Mouse (Mus musculus) heart, postnatal 4 days (tissue): ENCODE measurements at regions not wholly inside any gene's neighbourhood (a gene's known extent, or its start where the extent isn't known, plus 50 kb on each side); places are given as distances from the start of the nearest gene placed in this dataset.
"Not testable (repeated sequence)": the region's sequence is repeated elsewhere in the genome, so short reads cannot be mapped to it uniquely, and the experiment has no call there.

ENCODE experiments used
- DNase-seq: peaks from one replicate; pipeline ENCODE4 v3.0.0; 2021

GRCm38 (mm10) chr10:45859137-45859536, 281.5 kb downstream of the Hace1 start:
- no peak for DNase-seq

GRCm38 (mm10) chr10:45859909-45860308, 282.3 kb downstream of the Hace1 start:
- no peak for DNase-seq

GRCm38 (mm10) chr10:45860696-45861095, 283.1 kb downstream of the Hace1 start:
- no peak for DNase-seq

- DNase-seq = no peak
Observed at GRCm38 (mm10) chr10:45865793-45866192, 288.2 kb downstream of the Hace1 start.

- DNase-seq = no peak
Observed at GRCm38 (mm10) chr10:45866860-45867259, 289.2 kb downstream of the Hace1 start.

- peak; percentile 43 for DNase-seq
Observed at GRCm38 (mm10) chr10:45871028-45871427, 293.4 kb downstream of the Hace1 start.

- no peak for DNase-seq
Observed at GRCm38 (mm10) chr10:45872007-45872890, 294.6 kb downstream of the Hace1 start.

- DNase-seq = no peak
Observed at GRCm38 (mm10) chr10:45873805-45874780, 296.5 kb downstream of the Hace1 start.

GRCm38 (mm10) chr10:45875287-45875686, 297.7 kb downstream of the Hace1 start:
- DNase-seq = not testable (repeated sequence)

GRCm38 (mm10) chr10:45883745-45884144, 306.1 kb downstream of the Hace1 start:
- no peak for DNase-seq

- DNase-seq = no peak
Observed at GRCm38 (mm10) chr10:45886636-45887035, 309.0 kb downstream of the Hace1 start.

- DNase-seq = peak; percentile 71
Observed at GRCm38 (mm10) chr10:45888835-45889234, 311.2 kb downstream of the Hace1 start.

GRCm38 (mm10) chr10:45889381-45889951, 311.8 kb downstream of the Hace1 start:
- DNase-seq = no peak

- no peak for DNase-seq
Observed at GRCm38 (mm10) chr10:45890088-45890626, 312.5 kb downstream of the Hace1 start.

GRCm38 (mm10) chr10:45892464-45892863, 314.8 kb downstream of the Hace1 start:
- DNase-seq = no peak

- no peak for DNase-seq
Observed at GRCm38 (mm10) chr10:45893894-45894831, 316.5 kb downstream of the Hace1 start.

- no peak for DNase-seq
Observed at GRCm38 (mm10) chr10:45916928-45917327, 339.3 kb downstream of the Hace1 start.

- no peak for DNase-seq
Observed at GRCm38 (mm10) chr10:45925746-45926145, 348.1 kb downstream of the Hace1 start.

- DNase-seq = no peak
Observed at GRCm38 (mm10) chr10:45933631-45934310, 356.1 kb downstream of the Hace1 start.

GRCm38 (mm10) chr10:45957686-45958085, 380.1 kb downstream of the Hace1 start:
- DNase-seq = no peak

GRCm38 (mm10) chr10:45972240-45972639, 394.6 kb downstream of the Hace1 start:
- no peak for DNase-seq
